Mouse (Mus musculus): ENCODE measurements around the gene Gm20708. TPM values are rescaled to one million over a fixed set of nuclear protein-coding genes. Genes with fewer than 3 reads are reported as not detected.
A peak's percentile ranks its signal among the peaks of the same experiment; 100 is the strongest.
"Not testable (repeated sequence)": the region's sequence is repeated elsewhere in the genome, so short reads cannot be mapped to it uniquely, and the experiment has no call there.

Gm20708 gene
- total RNA-seq, 2 experiments from 2014 or later = 0.57 to 0.89 TPM

- no peak for DNase-seq
- intact Hi-C loops (cut with DNase I) = loop anchor here (5.0 kb wide), 3 partner anchors 121 to 596 kb away; no protein-coding TSS in a partner anchor
Observed at GRCm38 (mm10) chr11:117828149-117828887, 18.9 kb downstream of the Gm20708 start.

GRCm38 (mm10) chr11:117828888-117829604 is 19.6 kb downstream of the Gm20708 start:
- intact Hi-C loops (cut with DNase I) = loop anchor here (5.0 kb wide), 3 partner anchors 122 to 597 kb away; no protein-coding TSS in a partner anchor
- DNase-seq = no peak

- intact Hi-C loops (cut with DNase I) = loop anchor here (5.0 kb wide), 3 partner anchors 122 to 597 kb away; no protein-coding TSS in a partner anchor
- no peak for DNase-seq
Observed at GRCm38 (mm10) chr11:117829671-117830215, 20.3 kb downstream of the Gm20708 start.

DNA sequence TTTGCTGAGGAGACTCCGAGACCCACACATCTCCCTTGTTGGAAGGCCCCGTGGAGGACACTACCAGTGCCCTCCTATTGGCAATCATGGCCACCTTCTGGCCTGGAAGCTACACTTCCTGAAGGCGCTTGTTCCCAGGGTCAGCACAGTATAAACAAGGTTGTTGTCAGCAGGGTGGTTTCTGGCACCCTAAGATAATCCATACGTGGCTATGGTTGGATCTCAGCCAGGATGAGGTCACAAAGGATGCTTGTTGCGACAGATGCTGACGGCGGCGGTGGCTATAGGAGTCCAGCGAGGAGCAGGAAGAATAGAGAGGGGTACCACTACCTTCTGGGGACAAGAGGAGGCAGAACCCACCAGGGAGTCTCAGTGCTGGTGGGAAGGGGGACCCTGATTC is 20.9 kb downstream of the Gm20708 start:
- intact Hi-C loops (cut with DNase I) = no loop called here

DNA sequence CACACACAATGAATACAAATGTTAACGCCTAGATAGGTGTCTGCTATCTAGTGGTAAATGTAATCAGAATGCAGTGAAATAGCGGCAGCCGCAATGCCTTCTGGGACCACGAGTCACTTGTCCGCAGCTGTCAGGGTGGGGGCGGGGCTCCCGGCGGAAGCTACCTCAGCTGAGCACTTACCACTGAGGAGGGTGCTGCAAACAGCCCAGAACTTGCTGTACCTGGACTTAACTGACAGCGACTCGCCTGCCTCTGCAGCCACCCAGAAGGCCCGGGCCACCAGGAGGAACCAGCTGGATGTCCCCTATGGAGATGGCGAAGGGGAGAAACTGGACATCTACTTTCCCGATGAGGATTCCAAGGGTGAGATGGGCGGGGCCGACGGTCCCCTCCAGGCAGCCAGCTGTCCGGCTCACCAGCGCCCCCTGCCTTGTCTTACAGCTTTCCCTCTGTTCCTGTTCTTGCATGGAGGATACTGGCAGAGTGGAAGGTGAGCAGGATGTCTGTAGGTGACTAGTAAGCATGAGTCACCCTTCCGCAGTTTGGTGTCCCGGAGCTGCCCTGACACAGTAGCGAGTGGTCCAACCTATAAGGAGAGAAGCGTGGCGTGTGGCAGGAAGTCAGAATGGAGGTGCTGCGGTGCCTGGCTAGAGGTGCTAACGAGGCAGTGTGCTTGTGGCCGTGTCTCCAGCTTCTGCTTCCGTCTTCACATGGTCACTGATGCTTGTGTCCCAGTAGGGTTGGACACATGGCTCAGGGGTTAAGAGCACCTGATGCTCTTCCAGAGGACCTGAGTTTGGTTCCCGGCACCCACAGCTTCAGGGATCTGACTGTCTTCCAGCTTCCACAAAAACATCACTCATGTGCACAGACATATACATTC is 22.9 kb downstream of the Gm20708 start:
- intact Hi-C loops (cut with DNase I) = no loop called here
- peak; percentile 76 to 80 for DNase-seq

More for the DNA sequence above, 20.9 kb downstream of the Gm20708 start:
- no peak for DNase-seq

DNA sequence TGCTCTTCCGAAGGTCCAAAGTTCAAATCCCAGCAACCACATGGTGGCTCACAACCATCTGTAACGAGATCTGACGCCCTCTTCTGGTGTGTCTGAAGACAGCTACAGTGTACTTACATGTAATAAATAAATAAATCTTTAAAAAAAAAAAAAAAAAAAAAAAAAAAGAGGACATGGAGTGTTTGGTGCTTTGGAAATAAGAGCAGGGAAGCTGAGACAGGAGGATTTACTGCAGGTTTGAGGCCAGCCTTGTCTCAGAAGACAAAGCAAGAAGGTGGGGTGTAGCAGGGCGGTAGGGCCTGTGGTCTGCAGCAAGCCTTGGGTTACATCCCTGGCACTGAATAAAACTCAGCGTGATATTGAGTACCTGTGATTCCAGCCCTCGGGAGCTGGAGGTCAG is 24.0 kb downstream of the Gm20708 start:
- intact Hi-C loops (cut with DNase I); DNase-seq: not testable (repeated sequence)

- intact Hi-C loops (cut with DNase I) = no loop called here
- DNase-seq = no peak
Observed at GRCm38 (mm10) chr11:117834086-117834485, 24.6 kb downstream of the Gm20708 start.

- no peak for DNase-seq
- intact Hi-C loops (cut with DNase I) = no loop called here
Observed at GRCm38 (mm10) chr11:117836306-117836705, 26.8 kb downstream of the Gm20708 start.

GRCm38 (mm10) chr11:117838572-117838971 is 29.1 kb downstream of the Gm20708 start:
- intact Hi-C loops (cut with DNase I) = no loop called here
- DNase-seq = no peak

DNA sequence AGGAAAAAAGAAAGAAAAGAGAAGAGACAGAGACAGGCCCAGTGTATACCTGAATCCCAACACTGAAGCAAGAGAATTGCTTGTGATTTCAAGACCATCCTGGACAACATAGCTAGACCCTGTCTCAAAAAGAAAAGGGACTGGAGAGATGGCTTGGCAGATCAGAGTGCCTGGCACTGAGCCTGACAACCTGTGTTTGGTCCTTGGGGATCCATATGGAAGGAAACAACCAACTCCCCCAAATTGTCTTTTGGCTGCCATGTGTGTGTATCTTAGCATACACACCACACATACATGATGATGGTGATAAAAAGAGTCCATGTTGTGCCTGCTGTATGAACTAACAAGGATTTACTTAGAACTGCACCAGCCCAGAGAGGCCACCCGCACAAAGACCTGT is 29.6 kb downstream of the Gm20708 start:
- DNase-seq = no peak
- intact Hi-C loops (cut with DNase I) = no loop called here

DNA sequence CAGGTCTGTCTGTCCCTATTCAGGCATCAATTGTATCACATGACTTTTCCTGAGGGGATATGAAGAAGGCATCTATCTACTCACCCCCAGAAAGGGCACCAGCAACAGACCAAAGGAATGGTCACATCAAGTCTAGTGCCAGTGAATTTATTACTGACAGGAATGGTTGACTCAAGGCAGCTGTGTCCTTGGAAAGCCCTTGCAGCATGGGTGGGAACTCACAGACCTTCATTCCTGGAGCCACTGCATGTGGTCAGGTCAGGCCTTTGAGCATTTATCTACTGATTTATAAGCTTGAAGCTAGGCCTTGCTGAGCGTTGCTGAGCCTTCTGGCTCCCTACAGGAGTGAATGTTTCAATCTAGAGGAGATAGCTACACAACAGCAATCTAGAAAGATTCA is 31.4 kb downstream of the Gm20708 start:
- no peak for DNase-seq
- intact Hi-C loops (cut with DNase I) = no loop called here

DNA sequence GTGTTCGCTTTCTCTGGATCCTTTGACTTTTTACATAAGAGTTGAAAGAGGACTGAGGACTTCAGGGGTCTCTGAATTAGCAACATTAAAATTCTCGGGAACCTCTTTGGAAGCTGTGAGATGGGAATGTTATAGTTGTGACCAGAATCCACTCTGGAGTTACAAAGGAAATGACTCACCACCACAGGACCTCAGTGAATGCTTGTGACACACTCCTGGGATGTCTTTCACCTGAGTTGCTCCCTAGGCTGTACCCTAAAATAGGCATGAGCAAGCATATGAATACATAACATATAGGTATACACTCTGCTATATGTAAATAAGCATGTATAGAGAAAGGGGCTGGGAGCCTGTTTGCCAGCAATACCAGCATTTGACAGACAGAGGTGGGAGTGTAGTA is 34.0 kb downstream of the Gm20708 start:
- DNase-seq = no peak
- intact Hi-C loops (cut with DNase I) = no loop called here

DNA sequence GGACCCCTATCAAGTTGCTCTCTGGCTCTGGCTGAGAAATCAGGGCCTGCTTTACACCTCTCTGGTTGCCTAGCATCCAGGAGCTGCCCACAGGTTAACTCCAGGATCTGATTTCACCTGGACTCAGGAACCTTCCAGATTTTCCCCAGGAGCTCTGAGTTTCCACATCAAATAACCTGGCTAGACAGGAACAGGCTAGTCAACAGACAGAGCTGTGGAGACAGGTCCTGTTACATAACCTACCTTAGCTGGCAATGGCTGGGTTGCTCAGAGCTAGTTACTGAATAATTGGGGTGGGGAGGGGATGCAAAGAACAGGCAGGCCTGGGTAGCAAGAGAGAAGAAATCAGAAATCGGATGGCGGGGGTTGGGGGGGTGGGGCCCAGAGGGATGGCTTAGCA is 35.5 kb downstream of the Gm20708 start:
- intact Hi-C loops (cut with DNase I) = no loop called here
- DNase-seq = no peak

GRCm38 (mm10) chr11:117845651-117846050 is 36.2 kb downstream of the Gm20708 start:
- intact Hi-C loops (cut with DNase I) = no loop called here
- DNase-seq = no peak

DNA sequence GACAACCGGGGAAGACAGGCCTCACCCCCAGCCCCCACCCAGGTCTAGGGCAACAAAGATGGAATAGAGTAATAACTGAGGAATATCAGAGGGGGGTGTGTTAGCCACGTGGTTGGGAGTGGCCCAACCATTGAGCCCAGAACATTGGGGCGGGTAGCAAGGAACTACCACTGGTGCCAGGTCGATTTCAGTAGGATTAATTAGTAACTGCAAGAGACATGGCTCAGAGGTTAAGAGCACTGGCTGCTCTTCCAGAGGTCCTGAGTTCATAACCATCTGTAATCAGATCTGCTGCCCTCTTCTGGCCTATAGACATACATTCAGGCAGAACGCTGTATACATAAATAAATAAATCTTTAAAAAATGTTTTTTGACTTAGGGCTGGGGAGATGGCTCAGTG is 37.2 kb downstream of the Gm20708 start:
- intact Hi-C loops (cut with DNase I) = no loop called here
- DNase-seq = no peak

GRCm38 (mm10) chr11:117847593-117848215 is 38.2 kb downstream of the Gm20708 start:
- no peak for DNase-seq
- intact Hi-C loops (cut with DNase I) = no loop called here

DNA sequence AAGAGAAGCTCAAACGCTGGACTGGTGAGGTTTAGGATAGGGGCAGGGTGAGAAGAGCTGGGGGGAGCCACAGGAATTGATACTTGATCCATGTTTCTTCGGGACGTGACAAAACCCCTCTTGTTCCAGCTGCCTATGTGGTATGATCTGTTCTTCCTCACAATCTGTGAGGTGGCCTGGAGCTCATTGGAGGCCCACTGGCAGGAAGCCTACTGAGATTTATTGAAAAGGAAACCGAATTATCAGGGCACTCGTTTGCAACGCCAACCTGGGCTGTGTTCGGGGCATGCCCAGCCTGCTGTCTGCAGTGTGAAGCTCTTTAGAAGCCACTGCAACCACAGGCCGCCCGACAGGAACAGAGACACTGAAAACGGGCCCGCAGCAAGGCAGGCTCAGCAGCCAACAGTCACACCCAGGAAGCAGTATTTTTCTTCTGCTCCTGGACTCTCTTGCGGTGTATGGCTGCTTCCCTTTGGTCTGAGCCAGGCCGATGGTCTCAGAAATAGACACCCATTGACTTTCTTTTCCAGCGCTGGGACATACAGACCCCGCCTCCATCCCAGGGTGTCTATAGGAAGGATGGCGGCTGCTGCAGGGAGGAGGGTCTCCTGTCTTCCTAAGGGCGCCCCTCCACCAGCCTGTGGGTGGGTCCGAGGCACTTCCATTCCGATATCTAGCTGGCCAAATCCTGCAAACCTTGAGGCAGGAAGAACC is 39.0 kb downstream of the Gm20708 start:
- peak in 1 of 2 experiments; percentile 42 for DNase-seq
- intact Hi-C loops (cut with DNase I) = no loop called here

DNA sequence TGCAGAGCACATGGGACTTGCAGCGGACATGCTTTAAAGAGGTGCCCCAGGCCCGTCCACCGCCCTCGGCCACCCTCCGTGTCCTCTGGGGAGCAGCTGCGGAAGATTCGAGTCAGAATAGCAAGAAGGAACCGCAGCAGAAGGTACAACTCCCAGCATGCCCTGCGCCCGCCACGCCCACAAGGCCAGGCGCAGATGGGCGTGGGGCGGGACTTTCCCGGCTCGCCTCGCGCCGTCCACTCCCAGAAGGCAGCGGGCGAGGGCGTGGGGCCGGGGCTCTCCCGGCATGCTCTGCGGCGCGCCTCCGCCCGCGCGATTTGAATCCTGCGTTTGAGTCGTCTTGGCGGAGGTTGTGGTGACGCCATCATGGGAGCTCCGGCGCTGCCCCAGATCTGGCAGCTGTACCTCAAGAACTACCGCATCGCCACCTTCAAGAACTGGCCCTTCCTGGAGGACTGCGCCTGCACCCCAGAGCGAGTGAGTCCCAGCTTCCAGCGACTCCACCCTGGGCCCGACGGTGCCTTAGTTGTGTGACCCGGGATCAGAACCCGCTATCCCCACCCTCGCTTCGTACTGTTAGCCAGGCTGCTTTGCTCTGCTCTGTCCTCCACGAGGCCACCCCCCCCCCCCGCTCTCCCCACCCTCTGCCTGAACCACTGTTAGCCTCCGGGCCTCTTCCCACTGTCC is 39.7 kb downstream of the Gm20708 start, which contains the start of gene Birc5:
Gene Birc5, plus strand, starts transcription at position 267 of the 687 bp plus-strand sequence.
- intact Hi-C loops (cut with DNase I) = no loop called here
- DNase-seq = peak; percentile 94

DNA sequence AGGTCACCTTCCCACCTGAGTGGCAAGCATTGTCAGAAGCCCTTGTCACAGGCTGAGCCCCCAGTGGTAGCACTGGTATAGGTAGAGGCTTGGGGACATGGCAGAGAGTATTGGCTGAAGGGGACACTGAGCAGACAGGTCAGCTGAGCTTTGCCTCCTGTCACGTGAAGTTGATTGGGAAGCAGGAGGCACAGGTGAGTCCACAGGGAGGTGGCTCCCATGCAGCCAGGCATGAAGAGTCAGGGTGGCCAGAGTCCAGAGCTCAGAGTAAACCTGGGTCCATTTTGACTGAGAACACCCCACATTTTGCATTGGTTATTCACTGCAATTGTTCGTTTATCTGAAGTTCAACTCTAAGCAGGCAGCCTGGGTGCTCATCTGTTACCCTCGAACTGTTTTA is 43.4 kb downstream of the Gm20708 start:
- intact Hi-C loops (cut with DNase I) = no loop called here
- no peak for DNase-seq
